Mouse (Mus musculus): Measurements from ENCODE around the gene Mettl15.

- TF ChIP-seq CTCF (IDR thresholded peaks at IDR 0.05; ENCODE audit: low read depth, low read length) (no peak), POLR2A (IDR thresholded peaks at IDR 0.05; ENCODE audit: borderline replicate concordance, low read depth, low read length) (no peak)
These were observed 133.3 kb downstream of the Mettl15 start for GRCm38 (mm10) chr2:109147292-109147691.

Data from bone marrow macrophage, adult 2 months (primary cell).